Mouse (Mus musculus): ENCODE measurements around the gene Rapgef4. TPM values are rescaled to one million over a fixed set of nuclear protein-coding genes. Genes with fewer than 3 reads are reported as not detected.

Rapgef4 gene
- polyA plus RNA-seq, 1 experiment from 2014 or later, result 4.2 TPM

DNA sequence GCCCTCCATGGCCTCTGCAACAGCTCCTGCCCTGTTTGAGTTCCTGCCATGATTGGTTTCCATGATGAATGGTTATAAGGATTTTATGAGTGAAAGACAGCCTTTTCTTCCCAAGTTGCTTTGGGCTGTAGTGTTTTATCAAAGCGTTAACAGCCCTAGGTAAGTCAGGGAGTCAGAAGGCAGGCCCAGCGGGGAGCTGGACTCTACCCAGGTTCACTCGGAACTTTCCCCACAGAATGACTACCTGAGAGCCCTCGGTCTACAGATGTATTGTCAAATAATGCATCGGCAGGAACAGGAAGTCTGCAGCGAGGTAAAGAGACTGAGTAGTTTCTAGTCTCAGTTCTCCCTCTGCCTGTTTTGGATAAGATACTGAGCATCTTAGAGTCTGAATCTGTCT is 60.0 kb downstream of the Rapgef4 start:
- no peak overlapping the region for H3K4me3 ChIP-seq (ENCODE audit: low read depth, low read length)
- H3K27ac ChIP-seq (ENCODE audit: low read depth, low read length), result no peak overlapping the region
- no peak overlapping the region for H3K4me2 ChIP-seq
- no peaks in the 10 kb centered on the region for H3K4me1 ChIP-seq (replicated peaks; ENCODE audit: control insufficient read depth, insufficient read depth, low read length)
- no peaks in the 10 kb centered on the region for H3K27me3 ChIP-seq (replicated peaks; ENCODE audit: control insufficient read depth, insufficient read depth, low read length)
- H3K36me3 ChIP-seq (ENCODE audit: control insufficient read depth, insufficient read depth, low read length), result no peaks in the 10 kb centered on the region
- no peak for ATAC-seq (replicated peaks; ENCODE audit: low FRiP score)
- WGBS, result 76% methylated on average over 6 of the region's 6 CpGs
- no peaks in the 10 kb centered on the region for H3K9me3 ChIP-seq (ENCODE audit: control insufficient read depth, low read length)
- DNase-seq (ENCODE audit: low spot score), result no peak
- no peak overlapping the region for H3K9ac ChIP-seq (ENCODE audit: low read depth, low read length)

DNA sequence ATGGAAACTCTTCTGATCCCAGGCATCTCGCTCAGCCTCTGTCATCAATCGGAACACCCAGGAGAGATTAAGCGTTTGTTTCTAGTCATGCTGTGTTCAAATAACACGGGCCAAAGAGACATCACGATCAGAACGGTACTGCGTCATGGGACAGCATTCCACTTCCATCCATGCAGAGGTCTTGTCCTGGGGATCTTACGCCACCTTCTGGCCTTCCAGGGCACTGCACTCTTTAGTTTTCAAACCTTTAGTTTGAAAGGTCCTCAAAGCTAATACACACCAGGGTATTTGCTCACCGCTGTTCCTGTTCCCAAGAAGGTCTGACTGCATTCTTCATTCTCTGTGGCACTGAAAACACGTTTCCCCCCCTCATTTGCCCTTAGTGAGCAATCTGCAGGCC is 61.1 kb downstream of the Rapgef4 start:
- Histone ChIP-seq H3K27me3 (replicated peaks; ENCODE audit: control insufficient read depth, insufficient read depth, low read length) (no peaks in the 10 kb centered on the region), H3K36me3 (ENCODE audit: control insufficient read depth, insufficient read depth, low read length) (no peaks in the 10 kb centered on the region), H3K4me2 (no peak overlapping the region), H3K4me1 (replicated peaks; ENCODE audit: control insufficient read depth, insufficient read depth, low read length) (no peaks in the 10 kb centered on the region), H3K27ac (ENCODE audit: low read depth, low read length) (no peak overlapping the region), H3K9me3 (ENCODE audit: control insufficient read depth, low read length) (no peaks in the 10 kb centered on the region), H3K4me3 (ENCODE audit: low read depth, low read length) (no peak overlapping the region), H3K9ac (ENCODE audit: low read depth, low read length) (no peak overlapping the region)
- DNase-seq (ENCODE audit: low spot score), result no peak
- ATAC-seq (replicated peaks; ENCODE audit: low FRiP score), result no peak
- WGBS, result 84% methylated on average over 10 of the region's 10 CpGs

DNA sequence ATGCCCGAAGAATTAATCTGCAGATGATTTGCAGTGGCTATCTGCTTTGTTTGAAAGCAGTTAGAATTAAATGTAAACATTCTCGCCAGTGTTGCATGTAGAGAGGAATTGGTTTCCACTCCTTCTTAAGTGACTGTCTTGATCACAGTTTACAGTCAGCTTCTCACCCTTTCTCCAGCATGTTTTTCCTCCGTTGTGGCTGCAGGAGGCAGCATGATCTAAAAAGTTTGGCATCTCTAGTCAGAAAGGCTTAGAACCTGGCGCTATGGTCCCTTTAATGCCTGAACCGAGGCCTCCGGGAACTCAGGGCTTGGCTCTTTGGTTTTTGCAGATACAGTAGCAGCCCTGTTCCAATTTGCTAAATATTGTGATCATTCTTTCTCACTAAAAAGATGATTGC is 63.2 kb downstream of the Rapgef4 start:
- no peak overlapping the region for H3K27ac ChIP-seq (ENCODE audit: low read depth, low read length)
- WGBS, result 37% methylated on average over 6 of the region's 6 CpGs

DNA sequence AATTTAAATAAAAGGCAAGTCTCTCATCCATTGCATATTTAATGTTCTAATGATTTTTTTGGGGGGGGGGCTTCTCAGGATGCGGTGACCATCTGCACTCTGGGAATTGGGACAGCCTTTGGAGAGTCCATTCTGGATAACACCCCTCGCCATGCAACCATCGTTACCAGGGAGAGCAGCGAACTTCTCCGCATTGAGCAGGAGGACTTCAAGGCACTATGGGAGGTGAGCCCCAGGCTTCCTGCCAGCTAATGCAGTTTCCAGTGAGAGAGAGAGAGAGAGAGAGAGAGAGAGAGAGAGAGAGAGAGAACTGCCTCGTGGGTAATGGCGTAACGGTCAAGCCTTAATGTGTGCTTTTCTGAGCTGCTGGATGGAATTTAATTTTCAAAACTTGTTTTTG is 64.0 kb downstream of the Rapgef4 start:
- DNase-seq (ENCODE audit: low spot score) (no peak), ATAC-seq (replicated peaks; ENCODE audit: low FRiP score) (no peak)
- Histone ChIP-seq H3K4me2 (no peak overlapping the region), H3K9ac (ENCODE audit: low read depth, low read length) (no peak overlapping the region), H3K4me3 (ENCODE audit: low read depth, low read length) (no peak overlapping the region), H3K4me1 (replicated peaks; ENCODE audit: control insufficient read depth, insufficient read depth, low read length) (no peaks in the 10 kb centered on the region), H3K27ac (ENCODE audit: low read depth, low read length) (no peak overlapping the region), H3K9me3 (ENCODE audit: control insufficient read depth, low read length) (no peaks in the 10 kb centered on the region), H3K27me3 (replicated peaks; ENCODE audit: control insufficient read depth, insufficient read depth, low read length) (no peaks in the 10 kb centered on the region), H3K36me3 (ENCODE audit: control insufficient read depth, insufficient read depth, low read length) (no peaks in the 10 kb centered on the region)
- WGBS, result 95% methylated on average over 8 of the region's 8 CpGs

More for the DNA sequence above, 63.2 kb downstream of the Rapgef4 start:
- Histone ChIP-seq H3K4me2 (no peak overlapping the region), H3K4me3 (ENCODE audit: low read depth, low read length) (no peak overlapping the region), H3K9ac (ENCODE audit: low read depth, low read length) (no peak overlapping the region), H3K36me3 (ENCODE audit: control insufficient read depth, insufficient read depth, low read length) (no peaks in the 10 kb centered on the region), H3K9me3 (ENCODE audit: control insufficient read depth, low read length) (no peaks in the 10 kb centered on the region), H3K4me1 (replicated peaks; ENCODE audit: control insufficient read depth, insufficient read depth, low read length) (no peaks in the 10 kb centered on the region), H3K27me3 (replicated peaks; ENCODE audit: control insufficient read depth, insufficient read depth, low read length) (no peaks in the 10 kb centered on the region)
- ATAC-seq (replicated peaks; ENCODE audit: low FRiP score) (no peak), DNase-seq (ENCODE audit: low spot score) (no peak)

DNA sequence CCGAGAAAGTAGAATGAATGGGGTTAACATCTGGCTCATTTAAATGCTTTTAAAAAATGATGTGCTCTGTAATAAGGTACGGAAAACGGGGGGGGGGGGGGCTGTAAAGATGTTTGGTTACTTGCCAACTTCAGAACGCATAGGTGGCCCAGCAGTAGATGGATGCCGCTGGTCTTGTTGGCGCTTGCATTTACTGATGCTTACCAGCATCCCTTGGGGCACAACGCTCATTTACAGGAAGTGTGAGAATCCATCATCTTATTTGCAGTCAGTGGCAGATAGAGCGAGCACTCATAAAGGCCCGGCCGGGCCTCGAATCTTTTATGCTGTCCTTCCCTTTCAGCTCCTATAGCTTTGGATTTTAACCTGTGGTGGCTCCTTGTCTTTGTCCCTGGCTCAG is 64.6 kb downstream of the Rapgef4 start:
- H3K27me3 ChIP-seq (replicated peaks; ENCODE audit: control insufficient read depth, insufficient read depth, low read length), result no peaks in the 10 kb centered on the region
- 82% methylated on average over 11 of the region's 11 CpGs for WGBS
- H3K27ac ChIP-seq (ENCODE audit: low read depth, low read length), result no peak overlapping the region
- no peaks in the 10 kb centered on the region for H3K9me3 ChIP-seq (ENCODE audit: control insufficient read depth, low read length)
- H3K9ac ChIP-seq (ENCODE audit: low read depth, low read length), result no peak overlapping the region
- ATAC-seq (replicated peaks; ENCODE audit: low FRiP score) (no peak), DNase-seq (ENCODE audit: low spot score) (no peak)
- H3K36me3 ChIP-seq (ENCODE audit: control insufficient read depth, insufficient read depth, low read length), result no peaks in the 10 kb centered on the region
- H3K4me2 ChIP-seq, result no peak overlapping the region
- no peaks in the 10 kb centered on the region for H3K4me1 ChIP-seq (replicated peaks; ENCODE audit: control insufficient read depth, insufficient read depth, low read length)
- no peak overlapping the region for H3K4me3 ChIP-seq (ENCODE audit: low read depth, low read length)

DNA sequence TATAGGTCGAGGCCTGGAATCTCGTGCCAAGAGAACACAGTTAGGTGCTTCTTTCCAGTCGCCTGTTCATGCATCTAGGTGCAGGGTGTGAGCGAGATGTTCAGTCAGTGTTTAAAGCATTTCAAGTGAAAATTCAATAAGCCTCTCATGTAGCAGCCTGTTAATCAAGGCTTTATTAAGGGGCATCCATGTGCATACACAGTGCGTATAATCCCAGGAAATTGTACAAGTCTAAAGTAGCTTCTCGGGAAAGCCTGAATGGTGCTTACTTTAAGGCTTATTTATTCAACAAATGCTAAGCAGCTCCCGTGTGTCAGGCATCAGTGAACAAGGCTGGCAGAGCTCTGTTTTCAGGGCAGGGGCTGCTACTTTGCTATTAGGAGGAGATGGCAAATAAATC is 69.4 kb downstream of the Rapgef4 start:
- H3K9ac ChIP-seq (ENCODE audit: low read depth, low read length), result no peak overlapping the region
- WGBS, result 72% methylated on average over 7 of the region's 7 CpGs
- H3K27ac ChIP-seq (ENCODE audit: low read depth, low read length), result no peak overlapping the region
- DNase-seq (ENCODE audit: low spot score), result no peak
- H3K9me3 ChIP-seq (ENCODE audit: control insufficient read depth, low read length), result no peaks in the 10 kb centered on the region
- no peak for ATAC-seq (replicated peaks; ENCODE audit: low FRiP score)
- no peaks in the 10 kb centered on the region for H3K27me3 ChIP-seq (replicated peaks; ENCODE audit: control insufficient read depth, insufficient read depth, low read length)
- H3K4me3 ChIP-seq (ENCODE audit: low read depth, low read length), result no peak overlapping the region
- no peaks in the 10 kb centered on the region for H3K4me1 ChIP-seq (replicated peaks; ENCODE audit: control insufficient read depth, insufficient read depth, low read length)
- no peaks in the 10 kb centered on the region for H3K36me3 ChIP-seq (ENCODE audit: control insufficient read depth, insufficient read depth, low read length)
- no peak overlapping the region for H3K4me2 ChIP-seq

DNA sequence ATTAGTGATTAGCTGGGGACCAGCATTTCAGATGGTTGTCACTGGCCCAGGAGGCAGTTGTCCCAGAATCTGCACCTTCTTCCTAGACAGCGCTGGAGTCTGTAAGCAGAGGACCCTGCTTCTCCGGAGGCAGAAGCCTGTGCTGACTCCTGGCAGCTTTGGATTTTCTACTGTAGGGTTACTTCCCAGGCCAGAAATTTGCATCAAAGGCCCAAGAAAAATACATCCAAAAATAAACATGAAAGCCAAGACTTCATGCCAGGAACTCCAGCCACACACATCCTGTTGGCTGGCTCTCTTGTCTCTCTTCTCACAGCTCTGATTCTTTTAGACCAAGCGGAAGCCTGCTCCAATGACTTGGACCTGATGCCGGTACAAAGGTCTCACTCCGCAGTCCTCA is 73.2 kb downstream of the Rapgef4 start:
- H3K27me3 ChIP-seq (replicated peaks; ENCODE audit: control insufficient read depth, insufficient read depth, low read length), result no peaks in the 10 kb centered on the region
- H3K9me3 ChIP-seq (ENCODE audit: control insufficient read depth, low read length), result no peaks in the 10 kb centered on the region
- DNase-seq (ENCODE audit: low spot score) (no peak), ATAC-seq (replicated peaks; ENCODE audit: low FRiP score) (no peak)
- no peaks in the 10 kb centered on the region for H3K36me3 ChIP-seq (ENCODE audit: control insufficient read depth, insufficient read depth, low read length)
- no peak overlapping the region for H3K4me2 ChIP-seq
- H3K9ac ChIP-seq (ENCODE audit: low read depth, low read length), result no peak overlapping the region
- no peaks in the 10 kb centered on the region; the same call in 1 of the 2 replicates for H3K4me1 ChIP-seq (replicated peaks; ENCODE audit: control insufficient read depth, insufficient read depth, low read length)
- 71% methylated on average over 5 of the region's 5 CpGs for WGBS
- no peak overlapping the region for H3K4me3 ChIP-seq (ENCODE audit: low read depth, low read length)
- H3K27ac ChIP-seq (ENCODE audit: low read depth, low read length), result no peak overlapping the region

DNA sequence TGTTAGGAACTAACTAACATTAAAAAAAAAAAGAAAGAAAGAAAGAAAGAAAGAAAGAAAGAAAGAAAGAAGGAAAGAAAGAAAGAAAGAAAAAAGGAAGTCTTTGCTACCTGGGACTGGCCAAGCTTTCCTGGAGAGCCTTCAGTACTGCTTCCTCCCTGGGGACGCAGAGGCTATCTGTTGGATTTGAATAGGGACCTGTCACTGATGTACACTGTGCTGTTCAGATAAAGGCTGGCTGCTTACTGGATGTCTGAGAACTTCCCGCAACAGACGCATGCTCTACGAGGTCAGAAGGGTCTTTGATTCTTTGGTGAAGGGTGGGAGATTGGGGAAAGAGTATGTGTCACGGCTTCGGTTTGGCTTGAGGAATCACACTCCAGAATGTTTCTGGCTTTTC is 73.7 kb downstream of the Rapgef4 start:
- no peaks in the 10 kb centered on the region; the same call in 1 of the 2 replicates for H3K4me1 ChIP-seq (replicated peaks; ENCODE audit: control insufficient read depth, insufficient read depth, low read length)
- H3K27me3 ChIP-seq (replicated peaks; ENCODE audit: control insufficient read depth, insufficient read depth, low read length), result no peaks in the 10 kb centered on the region
- WGBS, result 30% methylated on average over 6 of the region's 6 CpGs
- H3K9ac ChIP-seq (ENCODE audit: low read depth, low read length), result no peak overlapping the region
- no peaks in the 10 kb centered on the region for H3K9me3 ChIP-seq (ENCODE audit: control insufficient read depth, low read length)
- H3K27ac ChIP-seq (ENCODE audit: low read depth, low read length), result no peak overlapping the region
- no peak for ATAC-seq (replicated peaks; ENCODE audit: low FRiP score)
- H3K4me3 ChIP-seq (ENCODE audit: low read depth, low read length), result no peak overlapping the region
- H3K4me2 ChIP-seq, result no peak overlapping the region
- DNase-seq (ENCODE audit: low spot score), result no peak
- no peaks in the 10 kb centered on the region for H3K36me3 ChIP-seq (ENCODE audit: control insufficient read depth, insufficient read depth, low read length)

DNA sequence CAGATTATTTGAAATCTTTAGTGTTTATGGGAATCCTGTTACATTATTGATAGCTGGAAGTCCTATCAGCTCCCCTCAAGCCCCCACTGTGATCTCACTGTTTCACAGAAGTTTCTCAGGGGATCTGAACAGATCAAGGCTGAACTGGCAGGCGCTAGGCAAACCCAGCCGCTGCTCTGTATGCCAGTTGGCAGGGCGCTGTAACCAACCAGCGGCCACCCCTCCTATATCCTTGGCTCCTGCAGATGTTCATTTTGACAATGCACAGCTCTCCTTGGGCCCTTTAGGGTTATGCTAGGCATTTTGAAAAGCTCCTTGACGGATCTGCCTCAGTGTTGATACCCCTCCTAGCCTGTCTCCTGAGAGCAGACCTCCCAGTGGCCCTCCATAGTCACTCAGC is 74.4 kb downstream of the Rapgef4 start:
- no peak for DNase-seq (ENCODE audit: low spot score)
- ATAC-seq (replicated peaks; ENCODE audit: low FRiP score), result no peak
- H3K9me3 ChIP-seq (ENCODE audit: control insufficient read depth, low read length), result no peaks in the 10 kb centered on the region
- no peaks in the 10 kb centered on the region for H3K36me3 ChIP-seq (ENCODE audit: control insufficient read depth, insufficient read depth, low read length)
- H3K9ac ChIP-seq (ENCODE audit: low read depth, low read length), result no peak overlapping the region
- WGBS, result 78% methylated on average over 5 of the region's 5 CpGs
- no peaks in the 10 kb centered on the region for H3K27me3 ChIP-seq (replicated peaks; ENCODE audit: control insufficient read depth, insufficient read depth, low read length)
- no peak overlapping the region for H3K27ac ChIP-seq (ENCODE audit: low read depth, low read length)
- H3K4me3 ChIP-seq (ENCODE audit: low read depth, low read length), result no peak overlapping the region
- no peaks in the 10 kb centered on the region; the same call in 1 of the 2 replicates for H3K4me1 ChIP-seq (replicated peaks; ENCODE audit: control insufficient read depth, insufficient read depth, low read length)
- H3K4me2 ChIP-seq, result no peak overlapping the region
